9 mouse cellular contexts compared by ENCODE assay signal in genomic region chr11:78856310-78856709, GRCm38 (mm10). TPM values are rescaled to one million over a fixed set of nuclear protein-coding genes. Genes with fewer than 3 reads are reported as not detected.
DNase-seq lines count a peak whose midpoint lies in the region; ATAC-seq and TF ChIP-seq lines count a peak whose summit lies in the region.
"Had no signal": no experiment of that assay in that cellular context is flagged by ENCODE, and none has a peak within 500 bp of the region (broad histone marks: within the 10 kb centered on the region; RNA-seq: fewer than 3 reads in every experiment).

No protein-coding gene starts in this region.

- no peak overlapping the region for H3K9ac ChIP-seq in kidney, embryonic 16.5 days (replicated peaks; ENCODE audit: low read length)
- no peak overlapping the region for H3K9ac ChIP-seq in liver, embryonic 11.5 days (ENCODE audit: low read depth, low read length)
- H3K9ac ChIP-seq: hindbrain, embryonic 15.5 days had no signal

- 0 out of 2 replicates have a peak, but pooled peaks have one; percentile 31 for ATAC-seq in kidney, embryonic 16.5 days (ENCODE audit: low FRiP score, low TSS enrichment)
- no peak for ATAC-seq in liver, embryonic 11.5 days (replicated peaks; ENCODE audit: low FRiP score)

- no peaks in the 10 kb centered on the region for H3K4me1 ChIP-seq in cerebellum, adult 2 months (ENCODE audit: control insufficient read depth, insufficient read depth, low read length)
- H3K4me1 ChIP-seq in kidney, embryonic 16.5 days (ENCODE audit: insufficient read depth, low read length) = no peaks in the 10 kb centered on the region
- H3K4me1 ChIP-seq in liver, embryonic 11.5 days (replicated peaks; ENCODE audit: control insufficient read depth, insufficient read depth, low read length) = no peaks in the 10 kb centered on the region
- H3K4me1 ChIP-seq: hindbrain, embryonic 15.5 days had no signal

- TF ChIP-seq CTCF in cerebellum, adult 2 months (IDR thresholded peaks at IDR 0.05; ENCODE audit: borderline replicate concordance, insufficient read depth, low read depth, low read length) = peak; percentile 95

- TF ChIP-seq POLR2A in cerebellum, adult 2 months (IDR thresholded peaks at IDR 0.05; ENCODE audit: borderline replicate concordance, insufficient read depth, low read length) = no peak

- no peak overlapping the region for H3K27ac ChIP-seq in cerebellum, adult 2 months (ENCODE audit: insufficient read depth, low read length)
- H3K27ac ChIP-seq in kidney, embryonic 16.5 days (ENCODE audit: low read length) = no peak overlapping the region
- H3K27ac ChIP-seq in liver, embryonic 11.5 days (ENCODE audit: low read depth, low read length) = no peak overlapping the region
- H3K27ac ChIP-seq: hindbrain, embryonic 15.5 days had no signal

- no peaks in the 10 kb centered on the region for H3K27me3 ChIP-seq in cerebellum, adult 2 months (ENCODE audit: control insufficient read depth, insufficient read depth, low read length)
- H3K27me3 ChIP-seq in kidney, embryonic 16.5 days (ENCODE audit: insufficient read depth, low read length) = no peaks in the 10 kb centered on the region
- H3K27me3 ChIP-seq in liver, embryonic 11.5 days (replicated peaks; ENCODE audit: control insufficient read depth, insufficient read depth, low read length) = no peaks in the 10 kb centered on the region
- H3K27me3 ChIP-seq: hindbrain, embryonic 15.5 days had no signal

- 7% methylated on average over 7 of the region's 7 CpGs for WGBS in cerebellum, adult 2 months
- 12% methylated on average over 7 of the region's 7 CpGs for WGBS in kidney, embryonic 16.5 days
- 8% methylated on average over 7 of the region's 7 CpGs for WGBS in liver, embryonic 11.5 days

- no peaks in the 10 kb centered on the region for H3K9me3 ChIP-seq in kidney, embryonic 16.5 days (ENCODE audit: low read length)
- H3K9me3 ChIP-seq in liver, embryonic 11.5 days (ENCODE audit: control insufficient read depth, low read length) = no peaks in the 10 kb centered on the region
- H3K9me3 ChIP-seq: hindbrain, embryonic 15.5 days had no signal

- DNase-seq in 416B (ENCODE audit: low read depth) (peak; percentile 85), MN1 (ENCODE audit: low spot score) (peak; percentile 74)
- DNase-seq in cerebellum, adult 2 months = peak; percentile 72 to 81
- DNase-seq in frontal cortex, postnatal 36 days (ENCODE audit: low spot score in 2 of 2) = peak; percentile 77 to 78
- DNase-seq in liver, embryonic 11.5 days (ENCODE audit: low spot score) = peak; percentile 68
- DNase-seq in ovary, postnatal 14 days (ENCODE audit: low spot score) = peak; percentile 84
- peak; percentile 88 for DNase-seq in thymus, postnatal 14 days

- no peaks in the 10 kb centered on the region for H3K36me3 ChIP-seq in kidney, embryonic 16.5 days (ENCODE audit: insufficient read depth, low read length)
- H3K36me3 ChIP-seq in liver, embryonic 11.5 days (ENCODE audit: control insufficient read depth, insufficient read depth, low read length) = no peaks in the 10 kb centered on the region
- H3K36me3 ChIP-seq: hindbrain, embryonic 15.5 days had no signal

- no peak overlapping the region for H3K4me2 ChIP-seq in kidney, embryonic 16.5 days (replicated peaks; ENCODE audit: low read depth, low read length)
- H3K4me2 ChIP-seq in liver, embryonic 11.5 days = no peak overlapping the region
- H3K4me2 ChIP-seq: hindbrain, embryonic 15.5 days had no signal

- H3K4me3 ChIP-seq in cerebellum, adult 2 months (replicated peaks; ENCODE audit: insufficient read depth, low read depth, low read length) = no peak overlapping the region
- no peak overlapping the region for H3K4me3 ChIP-seq in kidney, embryonic 16.5 days (ENCODE audit: low read length)
- no peak overlapping the region for H3K4me3 ChIP-seq in liver, embryonic 11.5 days (ENCODE audit: low read depth, low read length)
- H3K4me3 ChIP-seq: hindbrain, embryonic 15.5 days had no signal

RNA-seq across cellular contexts. Expression of gene Lyrm9, which starts 29.9 kb away (rescaled TPM):
- polyA plus RNA-seq in cerebellum, adult 2 months (2012; rRNA removed) = 22.6 and 32.9 TPM in 2 replicates
- 21.1 TPM in 2 replicates for polyA plus RNA-seq in kidney, embryonic 16.5 days (2015; fragmentation: Nextera tagmentation; extraction: Ambion mirVana)
- polyA plus RNA-seq in liver, embryonic 11.5 days (2014; fragmentation: Nextera tagmentation; extraction: Ambion mirVana) = 28.7 and 31.0 TPM in 2 replicates
